Mouse (Mus musculus) spleen, embryonic (tissue): ENCODE measurements at regions not wholly inside any gene's neighbourhood (a gene's known extent, or its start where the extent isn't known, plus 50 kb on each side); places are given as distances from the start of the nearest gene placed in this dataset.

ENCODE experiments used
- CTCF ChIA-PET: fragments of 350-600 bp; sonication (Branson Sonifier 250); formaldehyde crosslinking; loops from one replicate; lab custom pipeline; 2022; lab: Charles Lee

GRCm38 (mm10) chr6:140178425-140179193, 137.4 kb upstream of the Plcz1 start:
- CTCF ChIA-PET = no interaction called here

GRCm38 (mm10) chr6:140172716-140173115, 131.5 kb upstream of the Plcz1 start:
- CTCF ChIA-PET = interaction anchor here (0.6 kb wide), 1 partner anchor 1904 kb away, joined by 3 read pairs; no protein-coding TSS in a partner anchor

GRCm38 (mm10) chr6:140169836-140170235, 128.6 kb upstream of the Plcz1 start:
- CTCF ChIA-PET = no interaction called here

- CTCF ChIA-PET = no interaction called here
Observed at GRCm38 (mm10) chr6:140167182-140167581, 125.9 kb upstream of the Plcz1 start.

DNA sequence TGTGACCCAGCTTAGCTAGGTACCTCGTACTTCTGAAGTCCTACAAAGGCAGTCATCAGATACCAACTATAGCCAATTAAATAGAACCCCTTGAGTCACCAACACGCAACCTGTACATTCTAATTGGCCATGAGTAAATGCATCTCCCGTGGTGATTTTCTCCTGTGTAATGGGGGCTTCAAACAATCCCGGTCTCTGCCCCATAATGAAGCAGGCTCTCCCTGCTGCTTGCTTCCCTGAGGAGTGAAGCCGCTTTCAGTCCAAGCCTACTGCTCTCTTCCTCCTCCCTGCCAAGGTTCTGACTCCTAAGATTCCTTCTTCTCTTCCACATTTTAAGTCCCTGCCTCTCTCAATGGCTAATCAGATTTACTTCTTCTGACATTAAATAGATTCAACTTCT, 121.5 kb upstream of the Plcz1 start:
- CTCF ChIA-PET = no interaction called here

DNA sequence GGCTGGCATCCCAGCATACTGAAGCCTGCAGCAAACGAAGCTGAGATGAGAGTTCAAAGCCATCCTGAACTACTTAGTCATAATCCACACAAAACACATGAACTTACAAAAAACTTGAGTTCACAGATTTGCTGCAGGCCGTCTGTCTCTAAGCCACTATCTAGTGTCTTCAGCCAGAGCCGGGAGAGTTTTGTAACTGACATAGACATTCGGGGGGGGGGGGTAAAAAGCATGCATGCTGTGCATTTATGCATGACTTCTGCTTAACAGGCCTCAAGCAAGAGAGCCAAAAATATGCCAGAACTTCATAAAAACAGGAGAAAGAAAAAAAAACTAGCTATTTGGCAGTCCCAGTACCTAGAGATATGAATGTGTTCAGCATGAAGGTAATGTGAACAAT, 120.2 kb upstream of the Plcz1 start:
- CTCF ChIA-PET = no interaction called here

- CTCF ChIA-PET = no interaction called here
Observed at GRCm38 (mm10) chr6:140160946-140161345, 119.7 kb upstream of the Plcz1 start.

- CTCF ChIA-PET = interaction anchor here (0.5 kb wide), 1 partner anchor 1516 kb away, joined by 3 read pairs; no protein-coding TSS in a partner anchor
Observed at GRCm38 (mm10) chr6:140158986-140159385, 117.7 kb upstream of the Plcz1 start.

- CTCF ChIA-PET = no interaction called here
Observed at GRCm38 (mm10) chr6:140157375-140157774, 116.1 kb upstream of the Plcz1 start.

DNA sequence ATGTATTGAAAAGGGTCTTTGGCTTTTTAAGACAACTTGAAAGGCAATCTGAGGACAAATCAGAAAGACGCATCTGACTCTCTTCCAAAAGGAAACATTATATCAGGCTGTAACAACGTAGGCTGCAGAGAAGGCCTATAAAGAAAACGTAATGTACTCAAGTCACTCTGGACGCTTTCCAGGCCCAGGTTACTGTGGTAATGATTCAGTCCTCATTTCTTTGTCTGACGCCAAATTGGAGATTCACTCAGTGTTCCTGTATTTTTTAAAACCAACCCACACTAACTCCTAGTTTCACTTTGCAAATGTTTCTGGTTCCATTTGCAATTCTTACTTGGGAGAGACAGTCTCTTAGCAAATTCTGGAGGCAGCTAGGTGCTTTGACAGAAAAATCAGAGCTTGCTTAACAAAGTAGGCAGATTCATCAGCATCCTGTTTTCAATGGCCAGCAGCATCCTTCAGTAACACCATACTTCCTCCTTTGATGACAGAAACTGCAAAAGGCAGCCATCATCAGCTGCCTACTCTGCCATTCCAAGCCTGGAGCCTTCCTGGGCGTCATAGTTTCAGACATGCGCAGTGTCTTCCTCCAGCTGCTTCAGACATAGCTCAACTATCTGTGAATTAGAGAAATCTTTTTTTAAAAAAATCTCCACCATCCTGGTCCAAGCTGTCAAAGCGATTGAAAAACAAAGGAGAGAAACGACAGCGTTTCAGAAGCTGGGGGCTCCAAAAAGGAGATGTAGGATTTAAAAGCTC, 111.3 kb upstream of the Plcz1 start:
- CTCF ChIA-PET = interaction anchor here (0.6 kb wide), 1 partner anchor 122 kb away, joined by 4 read pairs; no protein-coding TSS in a partner anchor

DNA sequence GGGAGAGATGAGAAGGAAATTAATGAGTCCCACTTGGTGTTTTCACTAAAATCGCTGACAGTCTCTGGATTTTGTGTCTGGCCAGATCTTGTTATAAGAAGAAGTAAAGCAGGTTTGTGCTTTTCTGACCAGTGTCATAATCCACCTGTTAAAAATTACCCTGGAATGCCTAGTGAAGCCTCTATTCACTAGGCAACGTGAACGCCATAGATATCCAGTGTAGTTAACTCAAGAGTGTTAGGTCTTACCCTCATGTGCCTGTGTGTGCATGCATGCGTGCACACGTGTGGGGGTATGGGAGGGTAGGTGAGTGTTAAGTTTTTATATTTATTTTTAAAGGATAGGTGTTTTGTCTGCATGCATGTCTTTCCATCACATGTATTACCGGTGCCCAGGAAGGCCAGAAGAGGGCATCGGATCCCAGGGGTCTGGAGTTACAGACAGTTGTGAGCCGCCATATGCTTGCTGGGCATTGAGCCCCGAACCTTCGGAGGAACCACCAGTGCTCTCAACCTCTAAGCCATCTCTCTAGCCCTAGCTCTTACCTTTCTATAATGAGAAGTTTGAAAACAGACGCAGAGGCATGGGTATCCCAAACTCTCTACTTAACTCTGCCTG, 107.5 kb upstream of the Plcz1 start:
- CTCF ChIA-PET = no interaction called here

GRCm38 (mm10) chr6:140148138-140148537, 106.9 kb upstream of the Plcz1 start:
- CTCF ChIA-PET = no interaction called here

- CTCF ChIA-PET = no interaction called here
Observed at GRCm38 (mm10) chr6:140147711-140148110, 106.5 kb upstream of the Plcz1 start.

DNA sequence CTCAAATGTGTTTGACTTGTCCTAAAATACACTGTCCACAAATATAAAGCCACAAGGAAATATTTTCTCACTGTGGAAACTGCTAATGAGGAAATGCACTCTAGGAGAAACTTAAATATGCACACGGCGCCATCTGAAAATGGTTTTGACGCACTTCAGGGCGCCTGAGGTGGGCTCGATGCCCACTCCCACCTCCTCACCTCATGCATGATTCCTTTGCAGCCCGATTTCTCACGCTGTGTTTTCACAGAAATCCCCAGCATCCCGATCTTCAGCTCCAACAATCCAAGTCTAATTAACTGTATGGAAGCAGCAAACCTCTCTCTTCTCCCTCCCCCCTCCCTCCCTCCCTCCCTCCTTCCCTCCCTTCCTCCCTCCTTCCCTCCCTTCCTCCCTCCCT, 92.5 kb upstream of the Plcz1 start:
- CTCF ChIA-PET = no interaction called here

- CTCF ChIA-PET = no interaction called here
Observed at GRCm38 (mm10) chr6:140126645-140127044, 85.4 kb upstream of the Plcz1 start.

DNA sequence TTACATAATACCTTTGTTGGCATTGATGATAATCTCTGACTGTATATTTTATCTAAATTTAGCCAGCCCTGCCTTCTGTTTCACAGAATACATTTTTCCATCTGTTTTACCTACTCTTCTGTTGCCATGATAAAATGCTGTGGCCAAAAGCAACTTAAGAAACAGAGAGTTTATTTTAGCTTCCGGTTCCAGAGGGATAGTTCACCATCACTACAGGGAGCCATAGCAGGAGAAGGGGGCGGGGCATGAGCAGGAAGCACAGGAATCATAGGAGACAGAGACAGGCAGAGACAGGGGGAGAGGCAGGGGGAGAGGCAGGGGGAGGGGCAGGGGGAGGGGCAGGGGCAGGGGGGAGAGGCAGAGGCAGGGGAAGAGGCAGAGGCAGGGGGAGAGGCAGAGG, 72.8 kb upstream of the Plcz1 start:
- CTCF ChIA-PET = no interaction called here

GRCm38 (mm10) chr6:140112054-140112453, 70.8 kb upstream of the Plcz1 start:
- CTCF ChIA-PET = no interaction called here

- CTCF ChIA-PET = no interaction called here
Observed at GRCm38 (mm10) chr6:140108083-140108482, 66.8 kb upstream of the Plcz1 start.

DNA sequence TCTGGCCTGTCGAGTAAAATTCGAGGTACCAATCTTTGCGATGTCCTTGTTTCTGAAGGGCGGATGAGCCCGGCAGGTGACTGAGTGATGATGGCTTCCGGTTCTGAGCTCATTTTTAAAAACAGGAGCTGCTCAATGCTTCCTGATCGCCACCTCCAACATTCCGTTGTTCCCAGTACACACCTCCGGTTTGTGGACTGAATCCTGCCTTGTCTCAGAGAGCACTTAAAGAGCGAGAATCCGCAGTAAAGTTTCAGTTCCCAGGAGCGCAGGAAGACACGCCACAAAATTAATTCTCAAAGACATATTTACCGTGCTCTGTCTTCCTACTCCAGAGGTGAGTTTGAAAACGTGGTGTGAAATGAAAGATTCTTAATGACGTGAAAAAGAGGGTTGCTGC, 66.4 kb upstream of the Plcz1 start:
- CTCF ChIA-PET = no interaction called here

DNA sequence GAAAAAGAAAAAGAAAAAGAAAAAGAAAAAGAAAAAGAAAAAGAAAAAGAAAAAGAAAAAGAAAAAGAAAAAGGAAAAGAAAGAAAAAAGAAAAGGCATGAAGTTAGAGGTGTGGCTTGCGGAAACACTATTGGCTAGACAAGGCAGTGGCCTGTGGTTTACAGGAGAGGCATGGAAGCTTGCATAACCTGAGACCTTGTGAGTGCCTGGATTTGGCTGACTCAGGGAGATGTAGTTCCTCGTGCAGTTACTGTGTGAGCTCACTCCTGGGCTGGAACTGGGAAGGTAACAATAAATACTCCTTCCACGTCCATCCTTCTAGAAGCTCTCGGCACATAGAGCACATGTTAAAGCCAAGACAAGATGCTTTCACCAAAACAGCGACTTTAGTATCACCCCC, 64.9 kb upstream of the Plcz1 start:
- CTCF ChIA-PET = no interaction called here

DNA sequence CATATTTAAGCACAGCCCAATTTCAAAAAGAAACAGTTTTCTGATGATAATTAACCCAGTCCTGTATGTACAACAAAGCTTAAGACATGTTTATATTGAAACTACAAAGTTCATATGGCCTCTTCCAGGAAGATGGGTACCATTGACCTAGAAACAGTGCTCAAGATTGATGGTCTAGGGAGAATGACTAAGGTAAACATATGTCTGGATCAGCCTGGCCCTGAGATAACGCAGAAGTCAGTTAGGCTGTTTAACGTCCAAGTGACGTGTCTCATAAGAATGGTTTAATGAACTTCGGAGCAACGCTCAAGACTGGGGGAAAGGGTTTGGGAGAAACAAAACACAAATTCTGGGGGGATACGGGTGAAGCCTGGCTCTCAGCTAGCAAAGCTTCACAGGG, 60.8 kb upstream of the Plcz1 start:
- CTCF ChIA-PET = no interaction called here

- CTCF ChIA-PET = no interaction called here
Observed at GRCm38 (mm10) chr6:140095416-140095815, 54.2 kb upstream of the Plcz1 start.
